Mouse (Mus musculus) lung, adult 2 months (tissue): ENCODE measurements at regions not wholly inside any gene's neighbourhood (a gene's known extent, or its start where the extent isn't known, plus 50 kb on each side); places are given as distances from the start of the nearest gene placed in this dataset.

ENCODE experiments used
- CTCF ChIP-seq: fragments of 200-500 bp; IDR thresholded peaks from 2 replicates; pipeline ENCODE4 v1.5.1; 2011; ENCODE audit warnings: mild to moderate bottlenecking, low read length, control low read depth; ENCODE audit not compliant: insufficient read depth
- POLR2A ChIP-seq: fragments of 200-500 bp; IDR thresholded peaks from 2 replicates; pipeline ENCODE4 v1.6.1; 2011; ENCODE audit warnings: low read depth, mild to moderate bottlenecking, control low read depth, low read length, borderline replicate concordance; ENCODE audit errors: extremely low read depth

DNA sequence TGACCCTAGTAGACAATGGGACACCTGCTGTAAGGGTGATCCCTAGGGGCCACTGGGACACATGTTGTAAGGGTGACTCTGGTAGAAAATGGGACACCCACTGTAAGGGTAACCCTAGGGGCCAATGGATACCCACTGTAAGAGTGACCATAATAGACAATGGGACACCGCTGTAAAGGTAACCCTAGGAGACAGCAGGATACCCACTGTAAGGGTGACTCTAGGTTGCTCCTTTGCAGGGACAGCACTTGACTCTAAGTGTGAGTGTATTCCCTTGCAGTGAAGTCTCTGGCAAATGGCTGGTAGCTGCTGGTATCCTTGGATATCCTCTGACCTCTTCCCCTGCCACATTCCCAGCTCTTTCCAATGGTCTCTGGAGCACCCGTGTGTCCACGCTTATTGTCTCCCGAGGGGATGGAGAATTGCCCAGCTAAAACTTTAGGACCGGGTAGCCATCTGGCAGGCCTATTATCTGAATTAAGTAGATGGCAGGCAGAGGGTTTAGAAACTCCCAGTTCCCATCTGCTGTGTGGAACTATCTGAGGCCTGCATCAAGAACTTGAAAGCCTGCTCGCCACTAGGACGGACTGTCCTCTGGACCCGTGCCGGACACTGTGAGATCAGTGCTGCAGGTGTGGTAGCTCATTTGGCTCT lies 70.8 kb upstream of the Plxnc1 start:
- TF ChIP-seq CTCF: no peak
- no peak for TF ChIP-seq POLR2A
